Mouse (Mus musculus) limb, embryonic 12.5 days (tissue): ENCODE measurements around the gene Gm20388. TPM values are rescaled to one million over a fixed set of nuclear protein-coding genes. Genes with fewer than 3 reads are reported as not detected.

Experiments used
- ATAC-seq: fragments of 200-750 bp; cut with Nextera tagmentation; 2 replicates; pipeline ENCODE4 v1.8.0; 2017; ENCODE audit warnings: low read depth, moderate TSS enrichment; ENCODE audit not compliant: insufficient number of reproducible peaks, insufficient read depth, low FRiP score, low TSS enrichment
- H3K27ac ChIP-seq: fragments of 300-500 bp; sonication (generic); 2 replicates; pipeline ENCODE4 v1.5.1; 2016; ENCODE audit warnings: mild to moderate bottlenecking, moderate library complexity
- H3K27me3 ChIP-seq: fragments of 300-500 bp; sonication (generic); 2 replicates; pipeline ENCODE4 v1.6.1; 2016; ENCODE audit warnings: mild to moderate bottlenecking, moderate library complexity
- H3K36me3 ChIP-seq: fragments of 300-500 bp; sonication (generic); 2 replicates; pipeline ENCODE4 v1.6.1; 2016; ENCODE audit warnings: mild to moderate bottlenecking, moderate library complexity
- H3K4me1 ChIP-seq: fragments of 300-500 bp; sonication (generic); replicated peaks from 2 replicates; pipeline ENCODE4 v1.6.1; 2016
- H3K4me2 ChIP-seq: fragments of 300-500 bp; sonication (generic); 2 replicates; pipeline ENCODE4 v1.6.1; 2016; ENCODE audit warnings: mild to moderate bottlenecking, moderate library complexity
- H3K4me3 ChIP-seq: fragments of 300-500 bp; sonication (generic); replicated peaks from 2 replicates; pipeline ENCODE4 v1.5.1; 2016; ENCODE audit warnings: mild to moderate bottlenecking
- H3K9ac ChIP-seq: fragments of 300-500 bp; sonication (generic); replicated peaks from 2 replicates; pipeline ENCODE4 v1.6.1; 2016; ENCODE audit warnings: mild to moderate bottlenecking, moderate library complexity
- H3K9me3 ChIP-seq: fragments of 300-500 bp; sonication (generic); 2 replicates; pipeline ENCODE4 v1.6.1; 2016; ENCODE audit warnings: mild to moderate bottlenecking, moderate library complexity
- WGBS: fragments of 180-500 bp; shearing (Covaris S2); methylation state at CpG from one replicate; pipeline ENCODE4 v1.1.7; 2016; 5-methylcytosine and 5-hydroxymethylcytosine counted together
- polyA plus RNA-seq: library from polyadenylated mRNA; unstranded; fragments of >200 nt; fragmentation: Nextera tagmentation; extraction: Ambion mirVana; gene quantifications from 2 replicates; pipeline ENCODE4 v1.2.1, GENCODE M21; 2016

Gm20388 gene
- polyA plus RNA-seq, 1 experiment from 2014 or later = not detected

DNA sequence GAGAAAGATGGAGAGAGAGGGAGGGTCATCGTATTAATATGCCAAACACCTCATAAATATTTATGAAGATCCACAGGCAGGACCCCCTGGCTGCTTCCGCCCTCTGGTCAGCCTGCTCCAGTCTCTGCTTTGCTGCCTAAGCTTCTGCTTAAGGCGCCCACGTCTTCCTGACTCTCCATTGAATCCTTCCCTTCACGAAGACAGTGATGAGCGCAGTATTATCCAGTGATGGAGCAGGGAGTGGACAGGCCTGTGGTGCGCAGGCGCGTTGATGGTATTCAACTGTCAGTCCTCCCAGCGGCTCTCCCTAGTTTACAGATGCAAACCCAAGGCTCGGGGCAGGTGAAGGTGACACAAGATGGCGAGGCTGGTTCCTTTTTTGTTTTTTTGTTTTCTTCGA, 985.6 kb downstream of the Gm20388 start:
- Histone ChIP-seq H3K9ac (no peak overlapping the region), H3K4me3 (no peak overlapping the region), H3K27me3 (peaks cover 96% of the 10 kb centered on the region), H3K27ac (no peak overlapping the region), H3K36me3 (no peaks in the 10 kb centered on the region), H3K4me2 (peak overlapping the region; percentile 31; the same call in 1 of the 2 replicates), H3K4me1 (peaks cover 31% of the 10 kb centered on the region), H3K9me3 (0 out of 2 replicates have a peak, but pooled peaks cover 8% of the 10 kb centered on the region)
- ATAC-seq = no peak
- WGBS = 34% methylated on average over 13 of the region's 13 CpGs

DNA sequence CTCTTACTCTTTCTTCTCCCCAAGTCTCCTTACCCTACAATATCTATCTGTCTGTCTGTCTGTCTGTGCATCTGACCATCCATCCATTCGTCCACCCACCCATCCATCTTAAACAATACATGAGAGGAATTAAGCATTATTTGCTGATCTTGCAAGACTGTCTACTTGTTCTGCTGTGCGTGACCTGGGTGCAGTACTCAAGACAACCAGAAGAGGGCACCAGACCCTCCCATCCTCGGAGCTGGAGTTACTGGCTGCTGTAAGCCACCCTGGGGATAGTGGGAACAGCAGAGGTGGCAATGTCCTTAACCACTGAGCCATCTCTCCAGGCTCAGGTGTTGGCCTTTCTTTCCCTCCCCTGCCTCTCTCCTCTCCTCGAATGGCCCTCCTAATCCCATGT, 987.4 kb downstream of the Gm20388 start:
- Histone ChIP-seq H3K4me3 (no peak overlapping the region), H3K4me1 (peaks cover 47% of the 10 kb centered on the region), H3K36me3 (no peaks in the 10 kb centered on the region), H3K27ac (no peak overlapping the region), H3K9ac (no peak overlapping the region), H3K4me2 (no peak overlapping the region), H3K9me3 (0 out of 2 replicates have a peak, but pooled peaks cover 8% of the 10 kb centered on the region), H3K27me3 (peaks cover 95% of the 10 kb centered on the region)
- 61% methylated on average over 4 of the region's 4 CpGs for WGBS
- ATAC-seq = no peak

DNA sequence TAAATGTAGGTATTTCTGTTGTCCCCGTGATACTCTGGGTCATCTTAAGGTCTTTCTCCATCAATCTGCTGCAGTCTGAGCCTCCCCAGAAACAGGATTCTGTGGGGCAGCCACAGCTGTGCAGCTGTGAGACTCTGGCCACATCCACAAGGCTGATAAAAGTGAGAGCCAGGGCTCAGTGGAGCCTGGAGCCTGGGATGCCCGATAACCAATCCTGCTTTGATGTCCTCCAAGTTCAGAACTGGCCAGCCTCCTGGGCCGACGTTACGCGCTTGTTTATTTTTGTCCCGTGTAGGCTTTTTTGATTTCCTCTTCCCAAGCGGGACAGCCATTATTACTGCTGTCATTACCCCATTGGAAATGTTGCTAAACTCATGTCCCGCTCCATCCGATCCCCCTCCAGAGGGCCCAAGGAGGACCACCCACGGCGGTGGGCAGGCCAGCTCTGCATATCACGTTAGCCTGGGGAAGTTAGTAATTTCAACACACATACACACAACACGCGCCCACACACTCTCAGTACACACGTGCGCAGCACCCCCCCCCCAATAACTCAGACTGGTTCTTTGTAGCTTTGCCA, 988.3 kb downstream of the Gm20388 start:
- no peak for ATAC-seq
- 35% methylated on average over 17 of the region's 17 CpGs for WGBS
- Histone ChIP-seq H3K27me3 (peaks cover 93% of the 10 kb centered on the region), H3K4me3 (no peak overlapping the region), H3K9ac (no peak overlapping the region), H3K9me3 (0 out of 2 replicates have a peak, but pooled peaks cover 8% of the 10 kb centered on the region), H3K4me1 (peaks cover 50% of the 10 kb centered on the region), H3K4me2 (no peak overlapping the region), H3K27ac (no peak overlapping the region), H3K36me3 (no peaks in the 10 kb centered on the region)

DNA sequence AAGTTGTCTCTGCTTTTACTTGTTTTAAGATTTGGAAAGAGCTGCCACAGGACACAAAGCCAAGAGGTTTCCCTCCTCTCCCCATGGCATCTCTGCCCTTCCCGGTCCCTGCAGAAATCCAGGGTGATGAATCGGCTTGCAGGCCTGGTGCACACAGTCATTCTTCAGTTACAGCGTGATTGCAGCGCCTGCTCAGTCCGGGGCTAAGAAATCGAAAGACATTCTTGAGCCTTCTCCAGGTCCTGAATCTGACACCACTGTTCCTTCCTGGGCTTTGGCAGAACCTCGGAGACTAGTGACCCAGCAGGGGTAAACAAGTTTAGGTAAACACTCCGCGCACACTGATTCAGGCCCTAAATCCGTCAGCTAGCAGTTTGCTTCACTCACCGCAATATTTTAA, 991.7 kb downstream of the Gm20388 start:
- no peak for ATAC-seq
- WGBS = 10% methylated on average over 11 of the region's 11 CpGs
- H3K36me3 ChIP-seq = no peaks in the 10 kb centered on the region
- 0 out of 2 replicates have a peak overlapping the region, but pooled peaks have one; percentile 21 for H3K4me2 ChIP-seq
- peaks cover 33% of the 10 kb centered on the region for H3K4me1 ChIP-seq
- H3K9me3 ChIP-seq = 0 out of 2 replicates have a peak, but pooled peaks cover 8% of the 10 kb centered on the region
- peaks cover 77% of the 10 kb centered on the region for H3K27me3 ChIP-seq
- no peak overlapping the region for H3K4me3 ChIP-seq
- no peak overlapping the region for H3K9ac ChIP-seq
- no peak overlapping the region for H3K27ac ChIP-seq

DNA sequence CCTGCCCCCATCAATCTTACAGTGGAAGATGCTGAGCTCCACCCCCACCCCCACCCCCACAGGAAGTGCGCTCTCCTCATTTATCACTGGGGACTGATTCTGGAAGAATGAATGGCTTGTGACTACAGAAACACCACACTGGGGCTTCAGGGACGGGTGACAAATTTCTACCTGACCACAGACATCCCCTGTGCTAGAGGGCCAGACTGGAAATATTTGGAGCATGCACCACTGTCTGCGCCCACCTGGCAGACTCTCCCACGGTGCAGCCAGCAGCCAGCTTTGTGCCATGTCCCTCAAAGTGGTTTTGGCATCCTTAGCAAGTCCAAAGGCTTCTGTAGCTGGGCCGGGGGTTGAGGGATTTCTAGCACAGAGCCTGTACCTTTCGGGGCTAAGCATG, 997.0 kb downstream of the Gm20388 start:
- no peaks in the 10 kb centered on the region for H3K36me3 ChIP-seq
- no peak for ATAC-seq
- peaks cover 31% of the 10 kb centered on the region for H3K4me1 ChIP-seq

DNA sequence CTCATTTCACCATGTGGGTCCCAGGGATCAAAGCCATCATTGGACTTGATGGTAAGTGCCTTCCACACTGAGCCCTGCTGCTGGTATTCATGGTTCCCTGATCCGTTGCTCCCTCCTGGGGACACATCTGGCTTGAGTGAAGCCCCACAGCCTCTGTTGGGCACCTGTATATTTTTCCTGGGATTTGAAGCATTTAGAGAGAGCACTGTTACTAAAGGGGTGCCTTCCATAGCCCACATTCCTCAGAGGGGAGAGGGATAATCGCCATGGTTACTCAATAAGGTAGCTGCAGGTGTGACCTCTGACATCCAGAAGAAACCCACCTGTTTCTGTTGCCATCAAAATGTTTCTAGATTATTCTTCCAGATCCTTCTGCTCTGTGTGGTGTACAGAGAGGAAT, 1000.3 kb downstream of the Gm20388 start:
- Histone ChIP-seq H3K9me3 (no peaks in the 10 kb centered on the region), H3K4me2 (no peak overlapping the region), H3K4me1 (peaks cover 39% of the 10 kb centered on the region), H3K27ac (no peak overlapping the region), H3K9ac (no peak overlapping the region), H3K27me3 (peaks cover 25% of the 10 kb centered on the region; the same call in 1 of the 2 replicates), H3K4me3 (no peak overlapping the region), H3K36me3 (no peaks in the 10 kb centered on the region)
- WGBS = 41% methylated on average over 2 of the region's 2 CpGs
- ATAC-seq = 0 out of 2 replicates have a peak, but pooled peaks have one; percentile 50

More for the DNA sequence above, 997.0 kb downstream of the Gm20388 start:
- Histone ChIP-seq H3K27me3 (peaks cover 36% of the 10 kb centered on the region), H3K27ac (no peak overlapping the region), H3K4me2 (no peak overlapping the region), H3K9ac (no peak overlapping the region), H3K9me3 (no peaks in the 10 kb centered on the region), H3K4me3 (no peak overlapping the region)
- WGBS = 52% methylated on average over 6 of the region's 6 CpGs

DNA sequence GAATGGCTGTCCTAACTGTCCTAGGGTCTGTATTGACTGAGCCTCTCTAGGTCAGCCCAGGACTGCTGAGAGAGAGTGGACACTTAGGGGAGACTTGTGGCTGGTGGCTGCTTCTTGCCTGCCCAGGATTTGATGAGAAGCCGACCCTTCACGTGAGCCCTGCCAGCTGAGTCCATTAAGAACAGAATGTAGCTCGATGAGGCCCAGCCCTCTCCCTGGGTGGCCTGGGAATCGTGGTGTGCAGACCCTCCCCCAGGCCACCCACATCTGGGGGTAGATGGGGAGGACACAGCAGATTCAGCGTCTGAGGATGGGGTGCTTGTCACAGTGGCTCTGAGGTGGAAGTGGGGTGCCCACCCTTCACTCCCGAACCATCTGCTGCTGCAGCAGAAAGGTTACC, 1001.8 kb downstream of the Gm20388 start:
- Histone ChIP-seq H3K27ac (no peak overlapping the region), H3K27me3 (peaks cover 30% of the 10 kb centered on the region; the same call in 1 of the 2 replicates), H3K36me3 (no peaks in the 10 kb centered on the region), H3K9ac (no peak overlapping the region), H3K4me1 (peaks cover 39% of the 10 kb centered on the region), H3K4me3 (no peak overlapping the region), H3K9me3 (no peaks in the 10 kb centered on the region), H3K4me2 (no peak overlapping the region)
- ATAC-seq = no peak
- 19% methylated on average over 6 of the region's 6 CpGs for WGBS

DNA sequence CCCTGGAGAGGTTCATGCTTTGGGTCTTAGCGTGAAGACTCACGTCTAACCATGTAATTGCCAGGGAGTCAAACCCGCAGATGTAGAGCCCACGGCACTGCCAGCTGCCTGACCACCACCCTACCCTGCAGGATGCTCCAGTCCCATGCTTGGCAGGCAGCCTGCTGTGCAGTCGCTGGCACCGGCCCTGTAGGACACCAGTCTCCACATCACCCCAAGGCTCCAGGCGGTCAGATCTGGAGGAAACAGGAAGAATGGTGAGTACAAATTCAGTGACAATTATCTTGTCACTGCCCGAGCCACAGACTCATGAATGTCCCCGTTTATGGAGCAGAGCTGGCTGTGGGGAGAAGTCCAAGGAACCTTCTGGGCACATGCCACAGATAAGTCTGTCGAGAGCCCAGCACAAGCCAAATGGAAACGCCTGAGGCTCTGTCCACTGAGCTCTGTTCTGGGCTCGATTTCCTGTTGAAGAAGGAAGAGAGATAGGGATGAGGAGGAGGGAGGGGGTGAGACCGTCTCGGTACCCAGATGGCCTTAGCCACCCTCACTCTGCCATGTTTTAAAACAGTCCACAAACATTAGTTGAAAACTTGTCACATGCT, 1006.3 kb downstream of the Gm20388 start:
- Histone ChIP-seq H3K4me1 (peaks cover 29% of the 10 kb centered on the region), H3K4me3 (no peak overlapping the region), H3K9me3 (no peaks in the 10 kb centered on the region), H3K27ac (no peak overlapping the region), H3K36me3 (no peaks in the 10 kb centered on the region), H3K4me2 (no peak overlapping the region), H3K27me3 (peaks cover 39% of the 10 kb centered on the region; the same call in 1 of the 2 replicates), H3K9ac (no peak overlapping the region)
- 66% methylated on average over 14 of the region's 14 CpGs for WGBS
- ATAC-seq = no peak

DNA sequence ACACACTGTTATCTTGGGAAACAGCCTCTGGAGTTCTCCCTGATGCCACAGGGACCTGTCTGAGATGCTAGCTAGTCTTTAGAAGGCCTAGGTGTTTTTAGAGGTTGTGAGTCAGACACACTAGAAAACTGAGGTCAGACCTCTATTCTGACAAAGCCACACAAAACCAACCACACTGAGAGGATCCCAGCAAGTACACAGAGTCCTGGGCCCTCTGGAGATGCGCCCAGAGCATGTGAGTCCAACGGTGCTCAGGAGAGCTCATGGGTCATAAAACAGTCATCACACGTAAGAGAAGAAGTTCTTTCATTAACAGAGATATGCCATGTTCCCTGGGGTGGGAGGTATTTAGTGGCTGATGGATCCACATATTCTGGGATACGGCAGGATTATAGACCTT, 1009.9 kb downstream of the Gm20388 start:
- Histone ChIP-seq H3K4me2 (no peak overlapping the region), H3K4me1 (peaks cover 8% of the 10 kb centered on the region; the same call in 1 of the 2 replicates), H3K36me3 (no peaks in the 10 kb centered on the region), H3K9me3 (no peaks in the 10 kb centered on the region), H3K27ac (no peak overlapping the region), H3K4me3 (no peak overlapping the region), H3K27me3 (peaks cover 27% of the 10 kb centered on the region; the same call in 1 of the 2 replicates), H3K9ac (no peak overlapping the region)
- ATAC-seq = no peak
- WGBS = 77% methylated on average over 4 of the region's 4 CpGs

DNA sequence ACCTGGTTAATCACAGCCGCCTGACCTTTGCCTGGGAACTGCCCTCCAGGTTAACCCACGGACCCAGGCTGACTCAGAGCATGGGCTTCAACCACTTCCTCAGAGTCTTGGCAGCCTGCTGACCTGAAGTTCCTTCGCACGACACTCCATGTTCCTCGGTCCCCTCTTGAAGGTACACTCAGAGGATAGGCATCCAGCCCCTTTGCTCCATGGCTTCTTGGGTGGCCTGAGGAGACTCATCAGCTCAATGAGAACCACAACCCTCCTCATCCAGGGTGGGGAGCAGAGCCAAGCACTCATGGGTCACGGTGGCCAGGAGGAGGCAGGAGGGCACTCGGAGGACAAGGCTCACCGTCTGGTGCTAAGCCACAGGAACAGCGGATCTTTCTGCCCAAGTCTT, 1015.6 kb downstream of the Gm20388 start:
- no peak for ATAC-seq
- 85% methylated on average over 9 of the region's 9 CpGs for WGBS
- Histone ChIP-seq H3K9me3 (no peaks in the 10 kb centered on the region), H3K9ac (no peak overlapping the region), H3K27ac (no peak overlapping the region), H3K4me2 (no peak overlapping the region), H3K4me3 (no peak overlapping the region), H3K4me1 (peaks cover 9% of the 10 kb centered on the region), H3K27me3 (peaks cover 22% of the 10 kb centered on the region), H3K36me3 (no peaks in the 10 kb centered on the region)

DNA sequence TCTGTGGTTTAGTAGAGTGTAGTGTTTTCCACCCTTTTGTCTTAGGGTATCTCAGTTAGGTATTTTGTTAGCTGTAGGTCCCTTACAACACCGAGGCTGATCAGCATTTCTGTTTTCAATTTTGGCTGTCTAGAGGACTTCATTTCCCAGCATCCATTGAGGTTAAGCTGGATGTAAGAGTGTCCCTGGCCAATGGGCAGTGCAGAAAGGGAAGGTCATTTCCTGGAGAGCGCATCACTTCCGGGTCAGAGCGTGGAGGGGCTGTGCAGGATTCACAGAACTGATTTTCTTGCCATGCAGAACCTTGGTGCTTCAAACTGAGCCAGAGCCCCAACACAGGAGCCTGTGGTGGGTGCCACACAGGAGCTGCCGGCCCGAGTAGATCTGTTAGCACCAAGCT, 1017.4 kb downstream of the Gm20388 start:
- H3K27me3 ChIP-seq = peaks cover 38% of the 10 kb centered on the region
- H3K4me1 ChIP-seq = peaks cover 11% of the 10 kb centered on the region
- no peak overlapping the region for H3K4me2 ChIP-seq
- H3K36me3 ChIP-seq = no peaks in the 10 kb centered on the region
- H3K4me3 ChIP-seq = no peak overlapping the region
- no peaks in the 10 kb centered on the region for H3K9me3 ChIP-seq
- H3K9ac ChIP-seq = no peak overlapping the region
- no peak overlapping the region for H3K27ac ChIP-seq
- WGBS = 81% methylated on average over 6 of the region's 6 CpGs
- no peak for ATAC-seq
